Mouse (Mus musculus) CD8-positive naive resting alpha-beta T cell, adult 2 months (primary cell): ENCODE results near the gene Kit.

ENCODE experiments used
- DNase-seq, 2 experiments: peaks; one replicate each; pipeline ENCODE4 v3.0.0; 2022; ENCODE audit warnings: low read depth in 2 of 2, low spot score in 2 of 2

Kit gene

DNA sequence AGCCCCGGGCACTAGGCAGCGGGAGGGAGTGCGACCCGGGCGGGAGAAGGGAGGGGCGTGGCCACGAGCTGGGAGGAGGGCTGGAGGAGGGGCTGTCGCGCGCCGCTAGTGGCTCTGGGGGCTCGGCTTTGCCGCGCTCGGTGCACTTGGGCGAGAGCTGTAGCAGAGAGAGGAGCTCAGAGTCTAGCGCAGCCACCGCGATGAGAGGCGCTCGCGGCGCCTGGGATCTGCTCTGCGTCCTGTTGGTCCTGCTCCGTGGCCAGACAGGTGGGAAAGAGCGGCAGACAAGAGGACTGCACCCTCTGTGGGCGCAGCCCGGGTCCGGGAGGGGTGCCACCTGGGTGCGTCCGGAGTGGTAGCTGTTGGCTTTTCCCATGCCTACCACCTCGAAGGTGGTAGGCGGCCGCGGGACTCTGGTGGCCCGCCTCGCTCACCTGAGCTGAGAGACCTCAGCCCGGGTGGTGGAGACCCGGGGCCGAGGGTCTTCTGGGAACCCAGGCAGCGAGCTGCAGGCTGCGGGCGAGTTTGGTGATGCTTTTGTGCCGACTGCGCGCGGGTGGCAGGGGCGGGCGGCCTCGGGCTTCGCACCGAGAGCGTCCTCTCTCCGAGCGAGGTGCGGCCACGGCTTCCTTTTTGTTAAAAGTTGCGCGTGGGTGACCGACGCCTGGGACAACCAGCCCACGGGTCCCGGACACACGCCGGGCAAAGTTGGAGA is at the start of gene Kit:
TSS of gene Kit (plus strand) at position 65 of the 715 bp plus-strand sequence.
- no peak for DNase-seq

- DNase-seq, result no peak
These were observed 38.6 kb upstream of the Kit start for GRCm38 (mm10) chr5:75536156-75536555.

GRCm38 (mm10) chr5:75537717-75538116 is 37.0 kb upstream of the Kit start:
- DNase-seq, result no peak

- DNase-seq, result no peak
These were observed 36.3 kb upstream of the Kit start for GRCm38 (mm10) chr5:75538458-75538857.

GRCm38 (mm10) chr5:75539098-75539497 is 35.6 kb upstream of the Kit start:
- no peak for DNase-seq

- DNase-seq, result no peak
These were observed 31.0 kb upstream of the Kit start for GRCm38 (mm10) chr5:75543757-75544156.

DNA sequence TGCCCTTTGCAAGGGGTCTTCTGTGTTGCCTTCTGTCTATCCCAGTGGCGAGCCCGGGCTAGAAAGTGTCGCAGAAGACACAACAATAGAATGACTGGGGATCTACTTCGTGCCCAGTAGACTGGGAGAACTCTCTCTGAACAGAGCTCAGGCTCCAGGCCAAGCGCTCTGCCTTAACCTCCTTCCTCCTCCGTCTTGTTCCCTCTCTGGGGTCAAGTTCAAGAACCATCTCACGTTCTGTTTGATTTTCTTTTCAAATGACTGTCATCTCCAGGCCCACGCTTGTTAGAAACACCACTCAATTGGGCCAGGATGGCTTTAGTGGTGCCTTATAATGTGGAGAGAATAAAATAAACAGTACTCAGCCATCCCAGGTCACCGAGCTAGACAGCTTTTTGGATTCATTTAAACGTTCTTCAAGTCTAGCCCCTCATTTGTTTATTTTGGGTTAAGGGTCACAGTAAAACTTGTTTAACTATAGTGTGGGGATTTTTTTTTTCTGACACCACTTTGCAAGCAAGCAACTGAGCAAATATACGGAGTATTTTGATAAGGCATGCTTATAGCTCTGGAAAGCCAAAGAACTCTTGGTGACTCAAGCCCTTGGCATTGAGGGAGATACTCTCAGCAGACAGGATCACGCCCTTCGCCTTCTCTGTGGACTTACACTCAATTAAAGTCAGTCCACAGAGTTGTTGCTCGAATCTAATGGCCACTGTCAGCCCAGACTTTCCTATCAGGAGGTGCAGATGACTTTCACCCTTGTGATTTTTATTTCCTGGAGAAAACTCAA is 30.0 kb upstream of the Kit start:
- no peak for DNase-seq

DNA sequence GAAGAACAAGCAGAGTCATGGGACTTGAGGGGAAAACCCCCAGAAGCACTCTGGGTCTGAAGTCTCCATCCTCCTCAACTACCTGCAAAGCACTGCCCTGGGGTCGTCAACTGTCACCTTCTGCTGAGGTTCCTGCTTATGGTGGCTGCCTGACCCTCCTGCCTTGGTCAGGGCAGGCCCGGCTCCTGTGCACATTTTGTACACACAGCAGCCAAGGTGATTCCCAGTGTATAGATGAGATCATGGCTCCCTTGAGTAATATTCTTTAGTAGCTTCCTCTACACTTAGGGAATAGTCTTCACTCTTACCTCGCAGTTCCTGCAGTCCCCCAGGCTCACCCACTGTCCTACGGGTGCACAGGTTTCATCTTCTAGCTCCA is 29.5 kb upstream of the Kit start:
- no peak for DNase-seq

GRCm38 (mm10) chr5:75553021-75553420 is 21.7 kb upstream of the Kit start:
- DNase-seq, result no peak

DNA sequence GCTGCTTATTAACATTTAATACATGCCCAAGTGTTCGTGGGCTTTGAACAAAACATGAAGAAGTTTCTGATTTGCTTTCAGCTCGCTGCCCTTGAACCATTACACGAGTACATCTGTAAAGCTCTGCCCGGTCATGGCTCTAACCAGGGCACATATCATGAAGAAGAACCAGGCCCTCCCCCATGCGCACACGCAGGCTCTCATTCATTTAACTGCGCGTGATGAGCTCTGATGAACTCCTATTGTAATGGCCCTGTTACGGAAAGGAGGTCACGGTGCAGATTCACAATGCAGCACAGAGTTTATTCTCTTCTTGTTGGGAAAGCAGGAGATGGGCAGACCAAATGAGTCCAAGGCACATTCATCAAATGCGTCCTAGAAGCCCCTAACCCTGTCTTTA is 17.1 kb upstream of the Kit start:
- DNase-seq, result no peak

DNA sequence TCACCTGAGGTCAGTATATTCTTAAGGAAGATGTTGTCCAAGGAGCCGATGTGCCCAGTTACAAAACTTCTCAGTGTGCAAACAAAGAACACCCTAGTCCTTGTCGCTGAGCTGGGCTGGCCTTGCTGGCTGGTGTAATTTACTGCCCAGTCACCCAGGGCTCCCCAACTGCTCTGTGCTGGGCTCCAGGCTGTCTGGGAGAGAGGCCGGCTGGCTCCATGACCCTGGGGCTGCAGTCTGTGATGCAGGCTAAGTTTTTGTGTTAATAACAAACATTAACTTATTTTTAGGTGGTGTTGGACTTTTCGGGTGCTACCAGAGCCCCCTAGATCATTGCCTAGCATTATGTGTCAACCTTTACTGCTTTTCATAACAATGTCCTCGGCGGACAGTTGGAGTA is 15.4 kb upstream of the Kit start:
- no peak for DNase-seq

DNA sequence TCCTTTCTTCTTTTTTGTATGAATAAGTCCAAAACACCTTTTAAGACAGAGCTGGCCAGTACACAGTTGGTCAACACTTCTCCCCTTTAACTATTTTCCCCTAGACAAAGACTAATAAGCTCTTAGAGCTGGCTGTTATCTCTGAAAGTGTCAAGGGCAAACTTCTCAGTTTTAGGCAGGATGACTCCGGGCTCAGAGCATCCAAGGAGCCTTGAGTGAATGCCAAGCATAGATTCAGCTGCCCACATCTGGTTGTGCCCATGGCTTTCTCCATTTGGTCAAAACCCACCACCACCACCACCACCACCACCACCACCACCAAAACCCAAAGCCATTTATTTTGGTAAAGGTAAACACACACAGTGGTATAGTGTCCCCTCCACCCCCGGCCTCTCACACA is 13.5 kb upstream of the Kit start:
- DNase-seq, result no peak

GRCm38 (mm10) chr5:75574151-75574851 is 415 bp upstream of the Kit start:
- no peak for DNase-seq

DNA sequence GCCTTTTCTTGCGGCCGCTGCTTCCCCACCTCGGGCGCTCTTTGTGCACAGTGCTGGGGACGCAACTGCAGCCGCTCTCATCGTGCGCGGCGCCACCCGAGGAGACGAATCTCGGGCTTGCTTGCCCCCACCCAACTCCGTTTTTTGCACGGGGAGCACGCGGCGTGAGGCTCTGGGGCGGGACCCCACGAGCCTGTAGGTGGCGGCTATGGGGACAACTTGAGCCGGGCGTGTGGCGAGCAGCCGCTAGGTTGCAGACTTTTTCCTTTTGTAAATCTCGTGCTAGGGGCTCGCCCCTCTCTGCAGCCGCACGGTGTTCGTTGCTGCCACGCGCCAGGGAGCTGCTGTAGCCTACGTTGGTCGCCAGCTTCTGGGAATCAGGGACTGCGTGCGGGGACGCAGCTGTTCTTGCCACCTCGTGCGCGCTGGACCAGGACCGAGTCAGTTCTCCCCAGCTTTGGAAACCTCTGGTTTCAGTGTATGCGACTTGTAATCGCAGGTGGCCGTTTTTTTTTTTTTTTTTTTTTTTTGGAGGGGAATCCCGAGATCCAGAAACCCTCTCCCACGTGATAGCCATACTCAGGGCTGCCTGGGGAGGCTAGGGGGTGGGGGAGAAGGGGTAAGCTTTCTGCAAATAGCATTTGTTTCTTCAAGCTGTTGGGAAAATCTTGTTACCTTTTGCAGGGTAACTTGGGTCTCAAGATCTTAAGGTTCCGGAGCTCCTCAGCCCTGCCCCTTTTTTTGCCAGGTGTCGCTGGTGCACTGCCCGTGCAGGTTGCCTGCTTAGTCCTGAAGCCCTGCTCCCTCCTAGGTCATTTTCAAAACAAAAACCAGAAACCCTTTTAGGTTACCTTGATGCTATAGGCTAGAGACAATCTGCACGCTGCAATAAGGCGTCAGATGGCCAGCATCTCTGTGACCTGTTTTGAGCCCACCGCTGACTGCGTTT is 1.1 kb downstream of the Kit start:
- DNase-seq, result no peak

DNA sequence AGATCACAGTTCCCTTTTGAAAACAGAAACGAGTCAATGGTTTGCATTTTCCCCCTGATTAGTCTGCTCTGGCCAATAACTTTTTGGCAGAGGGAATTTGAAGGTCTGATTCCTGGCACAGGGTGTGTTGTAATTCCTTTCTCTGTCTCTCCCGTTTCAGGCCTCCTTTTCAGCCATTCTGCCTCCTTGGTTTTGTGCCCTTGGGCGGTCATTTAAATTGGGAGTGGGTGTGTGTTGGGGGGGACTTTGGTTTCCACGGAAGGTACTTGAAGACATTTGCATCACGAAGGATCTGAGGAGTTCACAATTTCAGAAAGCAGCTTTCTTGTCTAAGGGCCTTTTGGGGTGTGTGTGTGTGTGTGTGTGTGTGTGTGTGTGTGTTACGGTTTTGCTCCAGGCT is 2.0 kb downstream of the Kit start:
- no peak for DNase-seq

DNA sequence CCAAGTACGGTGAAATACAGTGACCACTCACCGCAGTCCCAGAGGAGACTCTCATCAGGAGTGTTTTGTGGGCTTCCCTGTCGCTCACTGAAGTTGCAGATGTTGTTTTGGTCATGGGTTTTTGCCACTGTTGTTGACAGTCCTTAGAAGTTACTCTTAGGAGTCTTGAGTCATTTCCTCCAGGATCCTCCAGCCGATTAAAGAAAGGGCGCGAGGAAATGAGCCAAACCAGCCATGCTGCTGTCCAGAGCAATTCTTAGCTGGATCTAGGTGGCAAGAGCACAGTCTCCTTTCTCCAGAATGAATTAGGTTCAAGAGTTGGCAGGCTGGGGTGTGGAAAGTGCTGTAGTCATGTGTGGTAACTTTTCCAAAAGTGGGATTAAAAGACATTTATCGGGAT is 3.4 kb downstream of the Kit start:
- DNase-seq, result no peak

- no peak for DNase-seq
These were observed 4.5 kb downstream of the Kit start for GRCm38 (mm10) chr5:75579244-75579643.

DNA sequence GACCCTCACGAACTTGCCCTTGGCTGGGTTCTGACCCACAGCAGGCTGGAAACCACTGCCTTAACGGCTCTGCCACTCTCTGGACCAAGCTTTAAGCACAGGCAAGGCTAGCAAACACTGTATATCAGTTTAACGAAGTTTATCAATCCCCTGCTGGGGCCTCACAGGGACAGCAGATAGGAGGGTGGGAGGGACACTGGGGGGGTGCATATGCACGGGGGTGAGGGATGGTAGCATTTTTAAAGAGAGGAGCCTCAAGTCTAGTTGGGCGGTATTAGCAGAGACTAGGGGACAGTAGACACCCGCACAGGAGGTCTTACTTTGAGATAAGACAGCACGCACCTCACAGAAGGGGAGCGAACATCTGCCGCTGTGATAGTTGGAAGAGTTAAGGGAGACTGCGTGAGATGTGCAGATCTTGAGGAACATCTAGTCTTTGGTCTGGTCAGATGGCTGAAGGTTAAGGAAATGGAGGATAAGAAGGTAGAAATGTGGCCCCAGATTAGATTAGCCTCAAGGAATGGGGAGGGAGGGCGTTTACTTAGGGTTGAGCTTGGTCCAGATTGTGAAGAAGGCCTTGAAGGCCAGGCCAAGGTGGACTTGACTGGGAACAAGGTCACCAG is 5.0 kb downstream of the Kit start:
- DNase-seq, result no peak

DNA sequence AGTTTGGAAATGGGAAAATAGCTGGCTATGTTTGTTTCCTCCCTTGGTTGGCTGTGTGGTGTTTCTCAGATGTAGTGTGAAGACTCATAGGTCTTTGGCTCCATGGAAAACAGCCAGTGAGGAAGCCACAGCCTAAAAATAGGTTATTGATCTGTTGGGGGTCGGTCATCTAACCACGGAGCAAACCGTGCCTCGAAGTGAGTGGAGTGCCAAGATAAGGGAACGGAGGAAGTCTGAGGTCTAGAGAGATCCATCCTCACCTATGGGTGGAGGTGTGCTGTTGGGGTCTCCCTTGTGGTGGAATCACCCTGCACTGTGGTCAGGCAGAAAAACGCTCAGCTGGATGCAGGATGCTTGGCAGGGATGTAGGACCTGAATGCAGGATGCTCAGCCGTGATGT is 7.2 kb downstream of the Kit start:
- no peak for DNase-seq

DNA sequence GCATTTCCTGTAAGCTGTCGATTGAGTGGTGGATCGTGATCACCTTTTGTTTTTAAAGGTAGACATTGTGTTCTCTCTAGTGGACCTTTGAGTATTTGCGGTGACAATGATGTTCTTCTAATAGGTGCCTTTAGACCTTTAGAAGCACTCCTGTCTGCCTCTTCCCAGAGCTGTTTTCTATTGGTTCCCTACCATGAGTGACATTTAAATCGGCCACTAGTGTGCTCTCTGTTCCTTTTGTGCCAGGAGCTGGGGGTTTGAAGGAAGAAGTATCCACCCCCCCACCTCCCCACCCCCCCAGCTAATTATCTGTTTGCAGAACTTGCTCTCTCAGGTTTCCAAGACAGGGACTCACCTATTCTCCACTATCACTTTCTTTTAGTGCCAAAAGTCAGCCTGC is 13.1 kb downstream of the Kit start:
- no peak for DNase-seq
